Mouse (Mus musculus) large intestine, adult 2 months (tissue): Measurements from ENCODE around the gene Carns1. TPM values are rescaled to one million over a fixed set of nuclear protein-coding genes. Genes with fewer than 3 reads are reported as not detected.

Experiments
- DNase-seq: peaks from one replicate; pipeline ENCODE4 v3.0.0-alpha.2; 2012; ENCODE audit warnings: low read depth, low spot score
- WGBS: fragments of 180-500 bp; shearing (Covaris S2); methylation state at CpG from one replicate; pipeline ENCODE4 v1.1.7; 2018; 5-methylcytosine and 5-hydroxymethylcytosine counted together
- polyA plus RNA-seq: library from polyadenylated mRNA; depleted of rRNA; stranded (reverse); fragments of >200 nt; gene quantifications from 2 replicates; pipeline ENCODE4 v1.2.3, GENCODE M21; 2012; rRNA removed

Gene Carns1
- polyA plus RNA-seq, 1 experiment: 3.2 TPM

- no peak for DNase-seq
- 76% methylated on average over 6 of the region's 6 CpGs for WGBS
Measured at GRCm38 (mm10) chr19:4119716-4120487, 55.4 kb downstream of the Carns1 start.

DNA sequence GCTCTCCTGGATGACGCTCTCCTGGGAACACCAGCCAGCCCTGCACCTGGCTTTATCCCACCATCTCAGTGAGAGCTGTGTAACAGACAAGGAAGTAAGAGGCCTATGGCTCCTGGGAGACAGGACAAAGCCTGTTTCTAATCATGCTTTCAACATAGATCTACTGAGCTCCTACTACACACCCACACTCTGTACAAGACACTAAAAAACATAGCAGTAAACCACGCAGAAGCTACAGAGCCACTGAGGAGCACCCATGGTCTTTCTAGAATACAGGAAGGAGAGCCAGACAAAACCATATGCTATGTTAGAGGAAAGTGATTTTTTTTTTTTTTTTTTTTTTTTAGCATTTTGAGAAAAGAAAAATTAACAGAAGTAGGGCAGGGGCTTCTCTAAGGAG lies 56.9 kb downstream of the Carns1 start:
- DNase-seq: no peak
- 91% methylated on average over 2 of the region's 2 CpGs for WGBS

DNA sequence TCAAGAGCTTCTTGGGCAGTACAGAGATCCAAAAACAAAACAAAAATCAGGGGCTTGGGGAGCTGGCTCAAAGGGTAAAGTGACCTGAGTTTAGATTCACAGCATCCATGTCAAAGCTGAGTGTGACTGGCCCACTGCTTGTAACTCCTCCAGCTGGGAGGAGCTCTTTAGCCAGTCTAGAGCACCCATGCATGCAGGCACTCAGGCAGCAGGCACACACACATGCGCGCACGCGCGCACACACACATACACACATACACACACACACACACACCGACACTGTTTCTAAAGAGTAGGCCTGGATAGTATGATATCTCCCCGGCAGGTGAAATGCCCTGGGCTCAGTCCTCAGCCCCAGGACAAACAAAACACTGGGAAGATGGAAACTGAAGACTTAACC lies 58.3 kb downstream of the Carns1 start:
- WGBS: 95% methylated on average over 7 of the region's 7 CpGs
- DNase-seq: no peak

DNA sequence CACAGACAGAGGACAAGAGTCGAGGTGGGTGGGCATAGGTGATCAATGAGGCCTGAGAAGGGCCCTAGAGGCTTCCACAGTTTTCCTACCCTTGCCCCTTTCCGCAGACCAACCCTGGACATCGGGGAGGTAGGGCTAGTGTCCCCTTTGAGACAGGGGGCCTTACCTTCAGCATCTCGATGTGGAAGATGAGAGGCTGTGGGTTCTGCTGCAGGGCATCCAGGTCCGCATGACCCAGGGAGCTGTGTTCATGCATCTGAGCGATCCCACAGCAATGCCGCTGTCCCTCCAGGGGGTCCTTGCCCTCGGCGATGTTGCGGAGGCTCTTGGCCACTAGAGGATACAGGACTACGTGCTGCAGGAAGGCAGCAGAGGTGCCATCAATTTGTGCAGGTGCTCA lies 59.5 kb downstream of the Carns1 start:
- 86% methylated on average over 11 of the region's 11 CpGs for WGBS
- no peak for DNase-seq

DNA sequence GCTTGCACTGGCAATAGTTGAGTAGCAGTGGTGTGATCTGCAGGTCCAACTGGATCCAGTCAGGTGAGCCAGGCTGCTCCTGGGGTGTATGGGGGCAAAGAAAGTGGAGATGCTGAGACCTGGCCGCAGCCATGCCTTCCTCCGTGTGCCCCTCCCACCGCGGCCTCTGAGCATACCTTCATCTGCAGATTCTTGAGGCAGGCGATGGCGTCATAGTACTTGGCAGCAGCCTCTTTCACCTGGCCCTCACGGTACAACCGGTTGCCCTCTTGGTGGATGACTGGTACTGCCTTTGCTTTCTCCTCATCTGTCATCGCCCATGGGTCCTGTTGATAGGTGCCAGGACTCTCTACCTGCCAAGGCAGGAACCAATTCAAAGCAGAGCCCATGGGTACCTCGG lies 60.1 kb downstream of the Carns1 start:
- 94% methylated on average over 10 of the region's 10 CpGs for WGBS
- DNase-seq: no peak

- no peak for DNase-seq
- WGBS: 55% methylated on average over 10 of the region's 10 CpGs
Measured at GRCm38 (mm10) chr19:4114551-4114950, 60.7 kb downstream of the Carns1 start.

Other genes with a start within 250 kb of the Carns1 start
- gene Aldh3b1, start 245.7 kb downstream of the Carns1 start, polyA plus RNA-seq: 21.4 and 45.1 TPM in 2 replicates
- 123 and 160 TPM in 2 replicates for gene Unc93b1, start 240.3 kb downstream of the Carns1 start, polyA plus RNA-seq
- gene Aldh3b3, start 216.8 kb downstream of the Carns1 start, polyA plus RNA-seq: 0.16 and 0.95 TPM in 2 replicates
- 1.3 and 2.0 TPM in 2 replicates for gene Aldh3b2, start 203.2 kb downstream of the Carns1 start, polyA plus RNA-seq
- 42.5 and 88.2 TPM in 2 replicates for gene Acy3, start 188.9 kb downstream of the Carns1 start, polyA plus RNA-seq
- gene Tbx10, start 182.7 kb downstream of the Carns1 start, polyA plus RNA-seq: not detected in 2 replicates
- gene Nudt8, start 174.9 kb downstream of the Carns1 start, polyA plus RNA-seq: 7.7 and 10.5 TPM in 2 replicates
- 1.0 and 2.2 TPM in 2 replicates for gene Gm49405, start 174.9 kb downstream of the Carns1 start, polyA plus RNA-seq
- 6.8 and 7.3 TPM in 2 replicates for gene Doc2g, start 172.2 kb downstream of the Carns1 start, polyA plus RNA-seq
- 152 and 205 TPM in 2 replicates for gene Ndufv1, start 162.7 kb downstream of the Carns1 start, polyA plus RNA-seq
- gene Gstp1, start 137.5 kb downstream of the Carns1 start, polyA plus RNA-seq: 910 and 1,226 TPM in 2 replicates
- gene Gstp2, start 129.5 kb downstream of the Carns1 start, polyA plus RNA-seq: 188 and 228 TPM in 2 replicates
- gene Gstp3, start 115.9 kb downstream of the Carns1 start, polyA plus RNA-seq: 19.4 and 21.9 TPM in 2 replicates
- not detected in 2 replicates for gene Cabp2, start 93.9 kb downstream of the Carns1 start, polyA plus RNA-seq
- gene Cdk2ap2, start 78.3 kb downstream of the Carns1 start, polyA plus RNA-seq: 319 and 372 TPM in 2 replicates
- gene Pitpnm1, start 75.5 kb downstream of the Carns1 start, polyA plus RNA-seq: 114 and 145 TPM in 2 replicates
- 62.8 and 63.6 TPM in 2 replicates for gene Aip, start 49.6 kb downstream of the Carns1 start, polyA plus RNA-seq
- gene Gpr152, start 35.7 kb downstream of the Carns1 start, polyA plus RNA-seq: 0.03 TPM in 1 of 2 replicates, not detected in the other
- 0.45 and 0.88 TPM in 2 replicates for gene Cabp4, start 31.4 kb downstream of the Carns1 start, polyA plus RNA-seq
- 385 and 500 TPM in 2 replicates for gene Coro1b, start 26.9 kb downstream of the Carns1 start, polyA plus RNA-seq
- gene Ptprcap, start 21.9 kb downstream of the Carns1 start, polyA plus RNA-seq: 56.3 and 62.6 TPM in 2 replicates
- 37.5 and 49.3 TPM in 2 replicates for gene Rps6kb2, start 12.1 kb downstream of the Carns1 start, polyA plus RNA-seq
- gene Tbc1d10c, start 15.8 kb upstream of the Carns1 start, polyA plus RNA-seq: 23.0 TPM in 2 replicates
- gene Ppp1ca, start 16.6 kb upstream of the Carns1 start, polyA plus RNA-seq: 374 and 382 TPM in 2 replicates
- gene Rad9a, start 26.2 kb upstream of the Carns1 start, polyA plus RNA-seq: 25.5 and 26.9 TPM in 2 replicates
- gene Clcf1, start 38.8 kb upstream of the Carns1 start, polyA plus RNA-seq: 7.4 and 8.4 TPM in 2 replicates
- gene AC109138.7, start 38.9 kb upstream of the Carns1 start, polyA plus RNA-seq: not detected in 2 replicates
- gene Pold4, start 56.4 kb upstream of the Carns1 start, polyA plus RNA-seq: 116 and 130 TPM in 2 replicates
- gene Ssh3, start 93.7 kb upstream of the Carns1 start, polyA plus RNA-seq: 102 and 151 TPM in 2 replicates
- gene Ankrd13d, start 107.7 kb upstream of the Carns1 start, polyA plus RNA-seq: 2.0 and 2.4 TPM in 2 replicates
- gene Grk2, start 130.7 kb upstream of the Carns1 start, polyA plus RNA-seq: 99.9 and 108 TPM in 2 replicates
- 64.6 and 107 TPM in 2 replicates for gene Kdm2a, start 222.8 kb upstream of the Carns1 start, polyA plus RNA-seq